Mouse (Mus musculus) hindbrain, embryonic 15.5 days (tissue): Measurements from ENCODE around the gene Bcl2a1d. TPM values are rescaled to one million over a fixed set of nuclear protein-coding genes. Genes with fewer than 3 reads are reported as not detected.

ENCODE experiments used
- polyA plus RNA-seq: library from polyadenylated mRNA; unstranded; fragments of >200 nt; fragmentation: Nextera tagmentation; extraction: Ambion mirVana; gene quantifications from 2 replicates; pipeline ENCODE4 v1.2.1, GENCODE M21; 2015

Bcl2a1d gene
- polyA plus RNA-seq, 1 experiment from 2014 or later = 0.25 TPM

Other genes with a start within 250 kb of the Bcl2a1d start
- gene Syncrip, start 249.3 kb downstream of the Bcl2a1d start, polyA plus RNA-seq = 71.2 and 77.0 TPM in 2 replicates
- gene Zfp949, start 183.9 kb downstream of the Bcl2a1d start, polyA plus RNA-seq = 17.2 and 19.8 TPM in 2 replicates
- 0.14 and 0.21 TPM in 2 replicates for gene Trim43a, start 151.0 kb downstream of the Bcl2a1d start, polyA plus RNA-seq
- gene Mthfsl, start 11.6 kb downstream of the Bcl2a1d start, polyA plus RNA-seq = 39.5 and 45.4 TPM in 2 replicates
- not detected in 2 replicates for gene Trim43c, start 107.2 kb upstream of the Bcl2a1d start, polyA plus RNA-seq
- not detected in 2 replicates for gene Bcl2a1a, start 225.0 kb upstream of the Bcl2a1d start, polyA plus RNA-seq